Mouse (Mus musculus): ENCODE data around the gene Scml4.

Gene Scml4

GRCm38 (mm10) chr10:42945316-42945715 lies 85.1 kb downstream of the Scml4 start:
- in situ Hi-C loops (cut with MboI; ENCODE audit: low sequenced_read_pairs): no loop called here

- in situ Hi-C loops (cut with MboI; ENCODE audit: low sequenced_read_pairs): no loop called here
Measured at GRCm38 (mm10) chr10:42947336-42947735, 87.2 kb downstream of the Scml4 start.

- in situ Hi-C loops (cut with MboI; ENCODE audit: low sequenced_read_pairs): no loop called here
Measured at GRCm38 (mm10) chr10:42950252-42950751, 90.1 kb downstream of the Scml4 start.

- in situ Hi-C loops (cut with MboI; ENCODE audit: low sequenced_read_pairs): no loop called here
Measured at GRCm38 (mm10) chr10:42951078-42952045, 91.2 kb downstream of the Scml4 start.

- in situ Hi-C loops (cut with MboI; ENCODE audit: low sequenced_read_pairs): no loop called here
Measured at GRCm38 (mm10) chr10:42952046-42952420, 91.9 kb downstream of the Scml4 start.

GRCm38 (mm10) chr10:42953601-42954000 lies 93.4 kb downstream of the Scml4 start:
- in situ Hi-C loops (cut with MboI; ENCODE audit: low sequenced_read_pairs): no loop called here

GRCm38 (mm10) chr10:42955205-42955604 lies 95.0 kb downstream of the Scml4 start:
- in situ Hi-C loops (cut with MboI; ENCODE audit: low sequenced_read_pairs): no loop called here

- in situ Hi-C loops (cut with MboI; ENCODE audit: low sequenced_read_pairs): no loop called here
Measured at GRCm38 (mm10) chr10:42957881-42958651, 97.9 kb downstream of the Scml4 start.

GRCm38 (mm10) chr10:42958686-42959085 lies 98.5 kb downstream of the Scml4 start:
- in situ Hi-C loops (cut with MboI; ENCODE audit: low sequenced_read_pairs): no loop called here

- in situ Hi-C loops (cut with MboI; ENCODE audit: low sequenced_read_pairs): no loop called here
Measured at GRCm38 (mm10) chr10:42961771-42962170, 101.6 kb downstream of the Scml4 start.

- in situ Hi-C loops (cut with MboI; ENCODE audit: low sequenced_read_pairs): no loop called here
Measured at GRCm38 (mm10) chr10:42962181-42962601, 102.0 kb downstream of the Scml4 start.

- in situ Hi-C loops (cut with MboI; ENCODE audit: low sequenced_read_pairs): no loop called here
Measured at GRCm38 (mm10) chr10:42962655-42963054, 102.5 kb downstream of the Scml4 start.

GRCm38 (mm10) chr10:42963061-42963460 lies 102.9 kb downstream of the Scml4 start:
- in situ Hi-C loops (cut with MboI; ENCODE audit: low sequenced_read_pairs): no loop called here

GRCm38 (mm10) chr10:42968332-42968731 lies 108.2 kb downstream of the Scml4 start:
- in situ Hi-C loops (cut with MboI; ENCODE audit: low sequenced_read_pairs): no loop called here

GRCm38 (mm10) chr10:42972504-42973172 lies 112.5 kb downstream of the Scml4 start:
- in situ Hi-C loops (cut with MboI; ENCODE audit: low sequenced_read_pairs): no loop called here

GRCm38 (mm10) chr10:42973537-42973936 lies 113.4 kb downstream of the Scml4 start:
- in situ Hi-C loops (cut with MboI; ENCODE audit: low sequenced_read_pairs): no loop called here

GRCm38 (mm10) chr10:42976577-42976976 lies 116.4 kb downstream of the Scml4 start:
- in situ Hi-C loops (cut with MboI; ENCODE audit: low sequenced_read_pairs): loop anchor here (25.0 kb wide), 1 partner anchor 664 kb away; no protein-coding TSS in a partner anchor

- in situ Hi-C loops (cut with MboI; ENCODE audit: low sequenced_read_pairs): loop anchor here (25.0 kb wide), 1 partner anchor 666 kb away; no protein-coding TSS in a partner anchor
Measured at GRCm38 (mm10) chr10:42978346-42978745, 118.2 kb downstream of the Scml4 start.

GRCm38 (mm10) chr10:42980999-42981757 lies 121.0 kb downstream of the Scml4 start:
- in situ Hi-C loops (cut with MboI; ENCODE audit: low sequenced_read_pairs): loop anchor here (25.0 kb wide), 1 partner anchor 669 kb away; no protein-coding TSS in a partner anchor

- in situ Hi-C loops (cut with MboI; ENCODE audit: low sequenced_read_pairs): loop anchor here (25.0 kb wide), 1 partner anchor 673 kb away; no protein-coding TSS in a partner anchor
Measured at GRCm38 (mm10) chr10:42984886-42985285, 124.7 kb downstream of the Scml4 start.
